Mouse (Mus musculus): ENCODE results near the gene Dnajb12.

- no peak for TF ChIP-seq CTCF (IDR thresholded peaks at IDR 0.05)
- TF ChIP-seq EP300 (IDR thresholded peaks at IDR 0.05; ENCODE audit: insufficient read depth, low read depth, low read length), result no peak
- no peak for TF ChIP-seq POLR2A (IDR thresholded peaks at IDR 0.05; ENCODE audit: insufficient read depth, low read depth, low read length)
Measured at GRCm38 (mm10) chr10:59870038-59870437, 9.3 kb upstream of the Dnajb12 start.

All from heart, adult 2 months (tissue).